Mouse (Mus musculus) right cerebral cortex, postnatal 36 days (tissue): Measurements from ENCODE around the gene Crb2.

ENCODE experiments used
- DNase-seq, 2 experiments: peaks; one replicate each; pipeline ENCODE4 v3.0.0; 2022; ENCODE audit warnings: low spot score in 2 of 2, mixed read lengths in 1 of 2

The Crb2 gene

DNA sequence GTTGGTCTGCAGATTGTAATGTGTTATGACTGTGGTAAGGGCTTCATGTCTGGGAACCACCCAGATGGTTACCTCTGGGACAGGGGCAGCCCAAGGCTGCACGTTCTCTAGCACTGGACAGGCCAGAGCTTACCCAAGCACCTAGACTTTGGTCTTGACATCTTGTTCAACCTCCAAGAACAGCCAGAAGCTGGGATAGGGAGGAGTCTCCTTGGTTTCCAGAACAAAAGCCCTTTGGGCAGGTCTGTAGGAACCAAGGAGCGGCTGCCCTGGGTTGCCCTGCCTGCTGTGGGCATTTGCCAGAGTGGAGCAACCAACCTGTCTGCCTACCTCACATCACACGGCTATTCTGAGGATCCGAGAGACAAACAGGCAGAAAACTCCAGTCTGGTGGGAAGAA is 21.0 kb downstream of the Crb2 start:
- no peak for DNase-seq

DNA sequence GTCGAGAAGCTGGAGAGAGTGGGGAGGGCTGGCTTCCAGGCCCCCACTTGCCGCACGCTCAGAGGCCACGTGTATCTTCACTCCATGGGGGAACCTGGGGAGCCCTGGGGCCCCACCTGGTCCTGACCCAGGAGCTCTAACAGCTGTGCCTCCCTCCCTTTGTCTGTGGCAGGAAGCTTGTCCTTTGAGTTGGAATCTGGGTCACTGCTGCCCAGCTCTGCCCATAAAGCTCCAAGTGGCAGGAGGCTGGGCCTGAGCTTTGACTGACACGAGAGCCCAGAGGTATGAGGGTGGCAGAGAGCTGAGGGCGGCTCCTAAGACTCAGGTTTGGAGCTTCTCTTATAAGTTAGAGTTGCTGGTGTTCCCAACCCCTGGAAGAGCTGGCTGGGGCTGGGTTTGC is 23.1 kb downstream of the Crb2 start:
- no peak for DNase-seq

DNA sequence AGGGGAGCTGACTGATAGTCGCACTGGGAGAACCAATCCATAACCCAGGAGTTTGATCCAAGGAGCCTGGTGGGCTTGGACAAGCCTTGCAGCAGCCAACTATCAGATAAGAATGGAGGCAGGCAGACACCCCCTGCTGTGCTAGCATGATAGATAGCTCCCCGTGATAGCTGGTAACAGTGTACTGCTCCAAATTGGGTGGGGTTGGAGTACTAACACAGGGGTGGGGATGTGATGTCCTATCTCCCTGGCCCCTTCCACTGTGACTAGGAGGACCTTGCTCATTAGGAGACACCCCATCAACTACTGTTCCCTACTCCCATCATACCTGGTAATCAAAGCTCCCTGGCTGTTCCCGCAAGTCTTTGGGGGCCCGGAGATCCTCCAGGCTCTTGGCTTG is 25.6 kb downstream of the Crb2 start:
- DNase-seq: no peak

DNA sequence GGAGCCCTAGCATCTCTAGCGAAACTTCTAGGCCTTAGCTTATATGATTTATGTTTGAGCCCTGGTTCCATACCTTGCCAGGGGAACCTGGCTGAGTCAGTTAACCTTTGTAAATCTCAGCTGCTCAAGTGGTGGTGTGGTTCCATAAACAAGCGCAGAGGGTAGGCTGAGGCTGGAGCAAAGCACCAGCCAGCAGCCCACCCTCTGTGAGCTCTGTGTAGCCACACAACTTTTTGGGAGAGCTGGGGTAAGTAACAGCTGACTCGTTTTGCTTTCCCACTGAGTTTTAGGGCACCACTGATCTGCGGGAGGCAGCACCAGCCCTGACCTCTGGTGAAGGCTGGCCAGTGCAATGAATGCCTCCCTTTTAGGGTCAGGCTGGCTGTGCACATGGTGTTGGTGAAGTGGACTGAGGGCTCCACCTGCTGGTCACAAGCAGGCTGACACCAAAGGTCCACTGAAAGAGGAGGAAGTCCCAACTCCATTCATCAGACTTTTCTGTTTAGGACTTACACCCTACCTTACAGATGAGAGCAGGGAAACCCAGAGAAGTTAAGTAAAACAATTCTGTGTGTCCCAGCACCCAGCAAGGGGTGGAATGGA is 26.7 kb downstream of the Crb2 start:
- peak; percentile 41 to 46 for DNase-seq

DNA sequence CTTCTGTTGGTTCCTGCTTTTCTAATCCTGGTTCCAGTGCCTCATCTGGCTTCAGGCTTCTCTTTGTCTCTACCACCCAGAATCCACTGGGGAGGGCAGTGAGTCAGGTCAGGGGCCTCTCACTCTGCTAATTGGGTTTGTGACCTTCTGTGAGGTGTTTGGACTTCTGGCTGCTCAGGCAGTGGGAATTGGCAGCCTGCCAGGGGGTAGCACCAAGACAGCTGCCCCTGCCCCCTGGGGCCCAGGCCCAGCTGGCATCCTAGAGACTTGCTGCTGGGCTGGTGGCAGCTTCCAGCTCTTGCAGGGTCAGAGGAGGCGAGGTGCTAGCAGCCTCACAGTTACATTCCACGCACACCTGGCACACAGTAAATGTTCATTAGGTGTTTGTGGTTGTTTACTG is 35.6 kb downstream of the Crb2 start:
- DNase-seq: no peak

DNA sequence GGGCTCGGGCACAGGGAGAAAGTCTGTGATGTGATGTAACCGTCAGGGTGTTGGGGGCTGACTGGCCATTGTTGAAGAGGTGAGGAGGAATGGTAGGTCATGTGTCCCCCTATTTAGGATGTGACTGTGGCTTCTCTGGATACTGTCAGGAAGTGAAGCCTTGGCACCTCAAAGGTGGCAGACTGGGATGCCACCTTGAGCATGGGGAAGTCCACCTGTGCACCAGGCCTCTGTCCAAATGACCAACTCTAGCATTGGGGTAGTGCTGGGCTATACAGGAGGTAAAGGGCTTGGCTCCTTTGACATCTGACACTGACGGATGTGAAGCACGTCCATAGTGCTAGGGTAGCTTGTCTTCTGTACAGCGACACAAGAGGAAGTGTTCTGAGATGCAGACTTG is 36.4 kb downstream of the Crb2 start:
- no peak for DNase-seq

DNA sequence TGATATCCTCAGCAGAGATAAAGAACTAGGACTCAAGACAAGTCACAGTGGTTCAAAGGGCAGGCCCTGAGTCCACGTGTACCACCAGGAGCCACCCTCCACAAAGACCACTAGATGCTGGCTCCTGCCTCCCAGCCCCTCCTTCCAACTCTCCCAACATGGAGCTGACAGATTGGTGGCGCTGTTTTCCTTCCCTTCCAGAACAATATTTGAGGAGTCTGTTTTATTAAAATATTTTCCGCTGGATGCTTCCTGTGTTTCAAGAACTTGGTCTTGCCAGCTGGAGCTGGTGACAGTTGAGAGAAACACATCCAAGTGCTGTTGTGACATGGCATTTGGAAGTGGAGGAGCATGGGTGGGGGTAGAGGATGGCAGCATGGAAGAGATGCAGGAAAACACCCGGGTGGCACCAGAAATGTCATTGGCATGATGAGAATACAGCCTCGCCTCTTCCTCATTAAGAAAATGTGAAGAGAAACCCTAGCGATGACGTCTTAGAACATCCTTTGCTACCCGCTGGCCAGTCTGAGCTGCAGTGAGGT is 38.8 kb downstream of the Crb2 start:
- no peak for DNase-seq

DNA sequence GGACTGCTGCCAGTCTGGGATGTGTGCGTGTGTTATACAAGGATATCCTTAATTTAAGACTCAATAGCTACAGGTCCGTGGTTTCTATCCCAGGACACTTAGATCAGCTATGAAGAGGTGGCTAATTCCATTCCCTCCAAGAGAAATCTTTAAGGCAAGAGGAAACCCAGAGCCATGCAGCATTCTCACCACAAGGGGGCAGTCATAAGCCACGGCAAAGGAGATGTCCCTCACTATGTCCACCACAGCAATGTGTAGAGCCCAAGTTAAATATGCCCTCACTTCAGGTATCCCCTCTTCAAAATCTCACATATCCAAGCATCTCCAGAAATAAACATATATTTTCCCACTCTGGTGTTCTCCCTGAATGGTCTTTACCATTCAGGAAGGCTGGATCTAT is 39.6 kb downstream of the Crb2 start:
- peak; percentile 55 to 69 for DNase-seq

DNA sequence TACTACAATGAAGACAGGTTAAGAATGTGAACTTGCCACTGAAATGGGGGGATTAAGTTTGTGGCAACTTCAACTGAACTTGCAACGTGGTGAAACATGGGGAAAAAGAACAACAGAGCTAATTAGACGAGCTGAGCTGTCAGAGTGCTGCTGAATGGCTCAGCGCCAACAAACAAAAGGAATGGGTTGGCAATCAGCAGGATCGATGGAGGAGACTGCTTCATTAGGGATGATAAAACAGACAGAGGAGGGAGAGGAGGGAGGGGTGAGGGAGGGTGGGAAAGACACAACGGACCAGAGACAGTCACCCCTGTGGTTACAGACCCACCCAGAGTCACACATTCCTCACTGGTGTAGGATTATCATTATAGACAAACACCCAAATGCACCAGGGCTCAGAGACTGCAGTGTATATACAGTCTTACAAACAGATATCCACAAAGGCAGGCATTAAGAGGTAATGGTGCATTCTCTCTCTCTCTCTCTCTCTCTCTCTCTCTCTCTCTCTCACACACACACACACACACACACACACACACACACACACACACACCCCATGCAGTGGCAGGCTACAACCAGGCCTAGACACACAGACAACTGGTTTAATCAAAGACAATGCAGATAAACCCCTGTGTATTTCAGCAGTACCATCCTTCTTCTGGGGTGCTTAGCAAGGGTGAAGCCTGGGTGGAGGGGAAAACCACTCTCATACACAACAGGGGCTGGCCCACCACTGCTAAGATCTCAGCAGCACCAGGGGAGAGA is 42.9 kb downstream of the Crb2 start:
- DNase-seq: no peak

DNA sequence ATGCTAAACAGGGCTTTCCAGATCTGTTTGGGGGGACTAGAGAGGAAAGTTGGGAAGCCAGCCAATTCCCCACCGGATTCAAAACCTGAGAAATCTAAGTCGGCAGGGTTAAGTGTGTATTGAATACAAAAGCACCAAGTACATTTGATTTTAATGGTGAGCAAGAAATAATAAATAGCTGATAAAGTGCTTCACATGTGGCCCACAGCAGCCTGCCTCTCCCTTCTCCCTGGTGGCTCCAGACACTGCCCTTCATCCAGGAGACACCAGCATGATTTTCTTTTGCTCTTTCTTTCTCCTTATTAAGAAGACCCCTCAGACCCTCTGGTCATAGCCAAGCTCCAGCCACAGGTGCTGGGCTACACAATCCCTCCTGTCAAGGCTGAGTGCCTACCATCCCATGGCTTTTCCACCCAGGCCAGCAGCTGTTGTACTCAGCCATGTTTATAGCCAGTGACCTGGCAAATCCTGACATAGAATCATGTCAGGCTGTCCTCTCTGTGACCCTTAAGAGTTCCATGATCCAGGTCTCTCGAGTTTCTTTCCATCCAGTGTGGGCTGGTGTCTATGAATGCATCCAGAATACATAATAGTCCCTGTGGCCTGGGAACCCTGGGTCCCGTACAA is 43.6 kb downstream of the Crb2 start:
- DNase-seq: no peak

DNA sequence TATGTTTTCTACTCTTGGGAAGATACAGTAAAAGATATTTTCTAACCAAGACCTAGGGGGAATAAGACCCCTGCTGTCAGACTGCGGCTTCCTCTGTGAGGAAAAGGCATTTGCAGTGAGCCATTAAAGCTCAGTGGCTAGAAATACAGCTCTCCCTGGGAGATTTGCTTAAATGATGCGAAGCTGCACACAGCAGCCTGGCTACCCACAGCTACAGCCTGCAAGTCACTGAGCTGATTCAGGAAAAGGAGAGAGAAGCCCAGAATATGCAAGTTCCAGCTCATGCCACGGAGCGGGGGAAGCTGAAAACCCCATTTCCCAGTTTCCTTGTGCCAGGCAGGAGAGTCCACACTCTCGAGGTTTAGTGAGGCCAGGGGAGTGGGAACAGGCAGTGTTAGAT is 46.1 kb downstream of the Crb2 start:
- DNase-seq: no peak

DNA sequence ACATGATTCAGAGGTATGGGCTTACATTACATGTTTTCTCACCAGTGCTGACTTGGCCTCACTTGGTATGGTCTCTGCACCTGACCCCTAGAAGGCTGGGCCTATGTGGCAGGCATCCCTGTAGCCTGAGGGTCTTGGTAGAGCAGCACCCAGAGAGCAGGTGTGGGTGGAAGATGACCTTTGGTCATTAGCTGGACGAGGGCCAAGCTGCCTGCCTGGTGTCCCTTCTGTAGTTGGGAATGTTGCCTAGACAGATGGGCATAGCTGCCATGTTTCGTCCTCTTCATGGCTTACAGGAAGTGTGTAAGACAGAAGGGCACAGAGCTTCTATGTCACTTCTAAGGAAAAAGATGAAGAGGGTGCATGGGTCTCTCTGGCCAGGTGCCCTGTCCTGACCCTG is 47.8 kb downstream of the Crb2 start:
- no peak for DNase-seq

DNA sequence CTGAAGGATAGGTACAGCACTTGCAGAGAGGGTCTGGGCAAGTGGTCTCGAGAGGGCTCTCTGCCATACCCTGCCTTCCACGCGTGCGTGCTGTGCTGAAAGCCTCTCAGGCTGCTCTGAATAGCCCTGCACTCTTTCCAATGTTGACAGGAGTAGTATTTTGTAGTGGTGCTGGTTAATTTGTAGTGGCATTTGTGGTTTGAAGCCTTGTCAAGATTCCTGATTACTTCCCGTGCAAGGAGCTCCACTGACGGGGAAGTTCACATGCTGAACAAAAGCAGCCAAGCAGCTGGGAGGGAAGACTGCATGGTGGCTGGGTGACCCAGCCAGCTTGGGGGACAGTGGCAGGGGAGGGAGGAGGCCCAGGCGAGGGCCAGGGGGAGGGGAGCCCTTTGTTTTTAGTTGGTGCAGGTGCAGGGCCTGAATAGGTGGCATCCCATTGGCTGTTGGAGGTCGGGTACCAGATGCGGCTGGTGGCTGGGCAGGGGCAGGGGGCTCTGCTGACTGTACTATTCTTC is 53.8 kb downstream of the Crb2 start:
- no peak for DNase-seq

DNA sequence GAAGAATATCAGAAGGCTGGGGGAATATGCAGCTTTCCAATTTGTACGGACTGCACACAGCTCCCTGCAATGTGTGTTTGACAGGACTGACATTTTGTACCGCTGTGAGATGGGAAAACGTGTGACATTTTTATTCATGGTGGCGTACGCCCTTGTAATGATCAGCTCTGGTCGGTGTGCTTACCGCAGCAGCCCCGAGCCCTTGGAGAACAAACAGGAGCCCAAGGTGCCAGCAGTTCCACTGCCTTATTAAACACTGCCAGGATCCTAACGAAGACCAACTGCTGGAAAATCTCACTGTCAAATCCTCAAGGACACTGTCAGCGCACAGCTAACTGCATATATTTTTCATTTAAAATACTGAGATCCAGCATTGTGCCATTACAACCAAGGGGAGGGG is 56.2 kb downstream of the Crb2 start:
- no peak for DNase-seq

DNA sequence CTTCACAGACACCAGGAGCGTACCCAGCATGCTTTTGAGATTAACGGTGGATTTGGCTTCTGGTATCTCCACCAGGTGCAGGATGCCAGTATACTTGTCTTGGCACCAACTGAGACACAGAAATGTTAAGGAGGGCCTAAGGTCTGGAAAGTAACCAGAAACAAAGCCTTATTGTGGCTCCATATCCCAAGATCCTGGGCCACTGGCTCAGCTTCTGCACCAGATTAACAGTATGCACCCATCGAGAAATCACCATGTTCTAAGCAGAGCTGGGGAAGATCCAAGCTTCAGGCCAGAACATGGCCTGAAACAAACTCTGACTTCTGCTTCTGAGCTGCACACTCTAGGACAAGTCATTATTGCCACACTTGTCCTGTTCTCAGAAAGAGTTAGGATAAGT is 60.9 kb downstream of the Crb2 start:
- DNase-seq: no peak

DNA sequence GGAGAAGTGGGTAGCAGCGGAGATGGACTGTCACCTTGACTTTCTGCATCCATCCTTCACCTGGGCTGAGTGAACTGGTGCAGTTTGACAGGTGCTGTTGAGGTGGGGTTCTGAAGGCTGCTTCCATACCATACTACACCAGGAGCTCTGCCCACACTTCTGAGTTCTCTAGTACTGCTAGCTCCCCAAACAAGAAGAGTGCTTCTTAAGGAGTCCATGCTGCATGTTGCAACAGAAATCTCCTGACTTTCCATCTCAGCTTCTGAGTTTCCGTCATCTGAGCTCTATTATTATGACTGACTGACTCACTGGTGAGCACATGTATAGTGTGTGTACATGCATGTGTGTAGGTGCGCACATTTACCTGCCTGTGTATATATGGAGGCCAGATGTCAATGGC is 61.5 kb downstream of the Crb2 start:
- DNase-seq: no peak

DNA sequence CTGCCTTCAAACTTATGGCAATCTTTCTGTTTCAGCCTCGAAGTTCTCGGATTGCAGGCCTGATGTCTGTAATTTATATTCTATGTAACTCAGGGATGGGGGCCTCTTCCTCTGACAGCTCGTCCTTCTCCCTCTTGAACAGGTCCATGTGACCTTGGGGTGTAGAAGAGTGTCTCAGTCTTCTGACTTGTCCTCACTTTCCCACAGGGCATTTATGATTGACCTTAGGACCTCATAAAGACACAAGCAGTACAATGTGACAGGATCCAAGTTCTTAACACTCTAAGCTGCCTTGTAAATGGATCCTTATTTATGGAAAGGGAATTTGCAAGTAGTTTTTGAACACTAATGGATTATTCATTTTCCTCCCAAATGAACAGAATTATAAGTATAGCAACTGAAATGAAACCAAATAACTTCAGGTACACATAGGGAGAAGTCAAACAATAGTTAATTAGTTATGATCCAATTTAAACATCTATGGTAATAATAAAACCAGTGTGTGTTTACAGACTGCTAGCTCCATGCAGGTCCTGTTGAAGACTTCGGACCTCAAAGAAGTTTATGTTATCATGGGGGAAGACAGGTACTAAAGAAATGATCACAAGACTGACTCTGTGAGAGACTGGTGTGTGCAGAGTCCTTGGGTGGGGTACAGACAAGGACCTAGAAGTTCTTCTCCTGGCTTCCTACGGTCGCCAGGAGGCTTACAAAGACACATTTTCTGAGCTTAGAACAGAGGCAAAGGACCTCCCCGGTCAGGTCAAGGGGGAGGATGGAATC is 62.3 kb downstream of the Crb2 start:
- DNase-seq: no peak

DNA sequence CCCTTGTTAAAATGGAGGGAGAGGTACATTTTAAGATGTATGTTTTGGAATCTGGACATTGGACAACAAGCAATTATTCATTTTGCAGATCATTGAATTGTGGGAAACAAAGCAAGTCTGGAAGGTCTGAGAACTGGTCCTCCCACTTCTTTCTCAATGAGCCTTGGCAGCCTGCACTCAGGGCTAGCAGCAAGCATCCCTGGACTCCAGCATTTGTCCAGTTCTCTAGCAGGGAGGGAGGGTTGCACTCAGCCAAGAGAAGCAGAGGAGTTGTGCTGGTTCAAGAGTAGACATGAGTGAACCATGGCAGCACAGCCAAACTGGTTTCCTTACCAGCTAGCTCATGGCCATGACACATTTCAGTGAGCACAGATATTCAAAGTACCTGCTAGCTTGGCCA is 63.9 kb downstream of the Crb2 start:
- no peak for DNase-seq

DNA sequence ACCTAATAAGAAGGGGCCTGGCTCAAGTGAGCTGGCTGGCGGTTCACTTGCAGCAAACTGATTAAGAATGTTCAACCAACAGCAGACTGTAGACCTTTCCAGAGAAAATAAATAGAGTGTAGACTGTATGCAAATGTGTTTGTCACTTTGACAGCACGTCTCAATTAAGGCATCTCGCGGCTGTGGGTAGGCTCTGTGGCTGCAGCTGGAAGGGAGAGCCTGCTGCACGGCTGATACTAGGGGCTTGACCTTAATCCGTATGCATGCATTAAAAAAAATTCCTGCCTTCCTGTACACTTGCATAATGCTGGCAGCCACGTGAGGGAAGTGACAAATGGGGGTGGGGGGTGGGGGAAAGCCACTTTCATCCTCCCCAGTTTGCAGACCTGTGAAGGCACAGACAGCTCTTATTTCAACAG is 66.1 kb downstream of the Crb2 start:
- DNase-seq: no peak

DNA sequence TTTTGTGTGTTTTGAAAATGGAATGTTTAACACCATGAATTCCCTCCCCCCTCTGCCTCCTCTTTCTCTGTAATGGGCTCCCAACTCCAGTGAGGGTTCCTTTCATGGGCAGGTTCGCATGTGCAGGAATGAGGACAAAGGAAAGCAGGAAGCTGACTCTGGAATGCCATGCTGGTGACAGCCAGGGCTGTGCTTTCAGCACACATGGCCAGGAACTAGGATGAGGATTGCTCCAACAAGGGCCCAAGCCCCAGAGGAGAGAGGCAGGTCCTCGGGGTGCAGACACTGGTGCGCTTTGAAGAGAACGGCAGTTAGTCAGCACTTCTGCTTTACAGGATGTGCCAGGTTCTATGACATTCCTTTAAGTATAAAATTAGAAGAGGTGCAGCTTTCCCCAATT is 66.7 kb downstream of the Crb2 start:
- no peak for DNase-seq
